Mouse (Mus musculus) T-helper 2 cell (primary cell): ENCODE results near the gene Pagr1b.

ENCODE experiments used
- in situ Hi-C: fragments of 300-600 bp; cut with MboI, MseI; formaldehyde crosslinking; loops from one replicate; pipeline ENCODE4 v1.15.1; 2025; ENCODE audit warnings: high pct_unique_total_duplicates

The Pagr1b gene

GRCm38 (mm10) chr7:127020031-127020430 lies 3.7 kb upstream of the Pagr1b start:
- in situ Hi-C loops: loop anchor here (5.0 to 25.0 kb wide), 2 partner anchors 72 to 833 kb away; partner anchors contain the start of gene AI467606

GRCm38 (mm10) chr7:127019306-127019960 lies 3.1 kb upstream of the Pagr1b start:
- in situ Hi-C loops: loop anchor here (25.0 kb wide), 1 partner anchor 832 kb away; no protein-coding TSS in a partner anchor

GRCm38 (mm10) chr7:127018416-127019305 lies 2.4 kb upstream of the Pagr1b start:
- in situ Hi-C loops: loop anchor here (25.0 kb wide), 1 partner anchor 831 kb away; no protein-coding TSS in a partner anchor

- in situ Hi-C loops: loop anchor here (25.0 kb wide), 1 partner anchor 831 kb away; no protein-coding TSS in a partner anchor
Observed at GRCm38 (mm10) chr7:127017950-127018345, 1.7 kb upstream of the Pagr1b start.

- in situ Hi-C loops: loop anchor here (25.0 kb wide), 1 partner anchor 830 kb away; no protein-coding TSS in a partner anchor
Observed at GRCm38 (mm10) chr7:127016971-127017949, 976 bp upstream of the Pagr1b start, which contains the start of gene Pagr1a. Pagr1a (minus strand) TSS chr7:127017352.

- in situ Hi-C loops: loop anchor here (25.0 kb wide), 1 partner anchor 829 kb away; no protein-coding TSS in a partner anchor
Observed at GRCm38 (mm10) chr7:127016486-127016938, 228 bp upstream of the Pagr1b start.

GRCm38 (mm10) chr7:127016081-127016480 lies 203 bp downstream of the Pagr1b start:
- in situ Hi-C loops: loop anchor here (25.0 kb wide), 1 partner anchor 829 kb away; no protein-coding TSS in a partner anchor

- in situ Hi-C loops: loop anchor here (25.0 kb wide), 1 partner anchor 828 kb away; no protein-coding TSS in a partner anchor
Observed at GRCm38 (mm10) chr7:127014993-127015392, 1.3 kb downstream of the Pagr1b start.

GRCm38 (mm10) chr7:127014320-127014719 lies 2.0 kb downstream of the Pagr1b start, which contains the start of gene Mvp:
Mvp (minus strand) TSS chr7:127014621.
- in situ Hi-C loops: loop anchor here (25.0 kb wide), 1 partner anchor 827 kb away; no protein-coding TSS in a partner anchor

- in situ Hi-C loops: loop anchor here (25.0 kb wide), 1 partner anchor 826 kb away; no protein-coding TSS in a partner anchor
Observed at GRCm38 (mm10) chr7:127013385-127013784, 2.9 kb downstream of the Pagr1b start.

GRCm38 (mm10) chr7:127012845-127013244 lies 3.4 kb downstream of the Pagr1b start:
- in situ Hi-C loops: loop anchor here (25.0 kb wide), 1 partner anchor 826 kb away; no protein-coding TSS in a partner anchor

- in situ Hi-C loops: loop anchor here (25.0 kb wide), 1 partner anchor 825 kb away; no protein-coding TSS in a partner anchor
Observed at GRCm38 (mm10) chr7:127012374-127012773, 3.9 kb downstream of the Pagr1b start.

- in situ Hi-C loops: loop anchor here (25.0 kb wide), 1 partner anchor 824 kb away; no protein-coding TSS in a partner anchor
Observed at GRCm38 (mm10) chr7:127011717-127012116, 4.6 kb downstream of the Pagr1b start.

- in situ Hi-C loops: loop anchor here (25.0 kb wide), 1 partner anchor 824 kb away; no protein-coding TSS in a partner anchor
Observed at GRCm38 (mm10) chr7:127011051-127011450, 5.2 kb downstream of the Pagr1b start.

GRCm38 (mm10) chr7:127009307-127010085 lies 6.8 kb downstream of the Pagr1b start:
- in situ Hi-C loops: loop anchor here (25.0 kb wide), 1 partner anchor 822 kb away; no protein-coding TSS in a partner anchor

GRCm38 (mm10) chr7:127008239-127009019 lies 7.9 kb downstream of the Pagr1b start:
- in situ Hi-C loops: loop anchor here (25.0 kb wide), 1 partner anchor 821 kb away; no protein-coding TSS in a partner anchor

- in situ Hi-C loops: loop anchor here (25.0 kb wide), 1 partner anchor 820 kb away; no protein-coding TSS in a partner anchor
Observed at GRCm38 (mm10) chr7:127007313-127008024, 8.8 kb downstream of the Pagr1b start.
